Mouse (Mus musculus) lung, postnatal 0 days (tissue): Measurements from ENCODE around the gene Tubgcp2.

Experiments used
- CTCF ChIP-seq: IDR thresholded peaks from 2 replicates; pipeline ENCODE4 v1.5.1; 2016; ENCODE audit warnings: antibody characterized with exemption, mild to moderate bottlenecking
- EP300 ChIP-seq: IDR thresholded peaks from 2 replicates; pipeline ENCODE4 v1.6.1; 2016; ENCODE audit warnings: antibody characterized with exemption, mild to moderate bottlenecking, control low read depth

GRCm38 (mm10) chr7:140037171-140037555 lies 694 bp upstream of the Tubgcp2 start:
- no peak for TF ChIP-seq CTCF
- no peak for TF ChIP-seq EP300
